In genomic region chr16:55819186-55819861, GRCm38 (mm10) we compare ENCODE assay signal across 8 mouse cellular contexts. TPM values are rescaled to one million over a fixed set of nuclear protein-coding genes. Genes with fewer than 3 reads are reported as not detected.
A peak's percentile ranks its signal among the peaks of the same experiment; 100 is the strongest.
DNase-seq lines count a peak whose midpoint lies in the region.

No protein-coding gene starts in this region.

- peak; percentile 46 to 51 for DNase-seq in lung, adult 18-20 months
- DNase-seq in lung, postnatal 25 days (ENCODE audit: low spot score) = no peak
- peak; percentile 60 to 65 for DNase-seq in adrenal gland, adult 18-20 months (ENCODE audit: low spot score in 2 of 2)
- peak; percentile 40 for DNase-seq in gastrocnemius, postnatal 14 days
- peak; percentile 62 for DNase-seq in kidney, adult 11 months
- DNase-seq in lung, postnatal 10 days = peak; percentile 71
- no peak for DNase-seq in right cerebral cortex, postnatal 10 days (ENCODE audit: low spot score in 2 of 2)
- DNase-seq in layer of hippocampus, adult 9-11 months = no peak

- intact Hi-C loops in gastrocnemius, postnatal 14 days (cut with DNase I; ENCODE audit: low total_unique reads) = no loop called here

RNA-seq across cellular contexts. Expression of gene Nfkbiz, which starts 19.4 kb away (rescaled TPM):
- 1 to 10 TPM; 4.2 to 6.2 TPM for total RNA-seq in adrenal gland, adult 18-20 months (2021)
- total RNA-seq in gastrocnemius, postnatal 14 days (2021) = 1 to 10 TPM; 1.5 to 1.6 TPM

Comparison
In these comparisons a context has a peak if more than half of its experiments do, and no peak if none do; other contexts are left out.
1. DNase-seq: peak in lung, adult 18-20 months (2 of 2), adrenal gland, adult 18-20 months (2 of 2), gastrocnemius, postnatal 14 days (single experiment), kidney, adult 11 months (single experiment) and lung, postnatal 10 days (single experiment); none in lung, postnatal 25 days (single experiment), right cerebral cortex, postnatal 10 days (0 of 2) and layer of hippocampus, adult 9-11 months (single experiment).